Mouse (Mus musculus): Measurements from ENCODE around the gene Cldn10. TPM values are rescaled to one million over a fixed set of nuclear protein-coding genes. Genes with fewer than 3 reads are reported as not detected.
A peak's percentile ranks its signal among the peaks of the same experiment; 100 is the strongest.
"Not testable (repeated sequence)": the region's sequence is repeated elsewhere in the genome, so short reads cannot be mapped to it uniquely, and the experiment has no call there.

Gene Cldn10
- 0.37 and 1.2 TPM in 2 replicates for total RNA-seq (2021)
- long read RNA-seq, experiment 1, partial matches to known transcripts = 0 of 3 reads
- long read RNA-seq, experiment 1, other reads (novel, unspliced or antisense) = 0 of 3 reads
- long read RNA-seq, experiment 2 = 0 reads

- no peak for DNase-seq
Observed at GRCm38 (mm10) chr14:118787621-118788020, at the start of gene Cldn10. Gene Cldn10 (plus strand): TSS chr14:118787908.

GRCm38 (mm10) chr14:118741780-118742179, 45.9 kb upstream of the Cldn10 start:
- no peak for DNase-seq

GRCm38 (mm10) chr14:118742862-118743261, 44.8 kb upstream of the Cldn10 start:
- DNase-seq = no peak

- DNase-seq = no peak
Observed at GRCm38 (mm10) chr14:118749068-118749467, 38.6 kb upstream of the Cldn10 start.

- no peak for DNase-seq
Observed at GRCm38 (mm10) chr14:118749715-118750114, 38.0 kb upstream of the Cldn10 start.

GRCm38 (mm10) chr14:118750505-118751192, 37.1 kb upstream of the Cldn10 start:
- no peak for DNase-seq

- no peak for DNase-seq
Observed at GRCm38 (mm10) chr14:118751193-118751753, 36.4 kb upstream of the Cldn10 start.

- no peak for DNase-seq
Observed at GRCm38 (mm10) chr14:118756015-118756414, 31.7 kb upstream of the Cldn10 start.

- no peak for DNase-seq
Observed at GRCm38 (mm10) chr14:118756566-118756965, 31.1 kb upstream of the Cldn10 start.

GRCm38 (mm10) chr14:118763362-118763761, 24.3 kb upstream of the Cldn10 start:
- DNase-seq = not testable (repeated sequence)

GRCm38 (mm10) chr14:118763917-118764495, 23.7 kb upstream of the Cldn10 start:
- DNase-seq = no peak

- DNase-seq = no peak
Observed at GRCm38 (mm10) chr14:118765306-118765705, 22.4 kb upstream of the Cldn10 start.

GRCm38 (mm10) chr14:118765951-118766350, 21.8 kb upstream of the Cldn10 start:
- no peak for DNase-seq

- no peak for DNase-seq
Observed at GRCm38 (mm10) chr14:118766368-118766767, 21.3 kb upstream of the Cldn10 start.

- DNase-seq = peak; percentile 85
Observed at GRCm38 (mm10) chr14:118767673-118768353, 19.9 kb upstream of the Cldn10 start.

- DNase-seq = no peak
Observed at GRCm38 (mm10) chr14:118768354-118768713, 19.4 kb upstream of the Cldn10 start.

- no peak for DNase-seq
Observed at GRCm38 (mm10) chr14:118773668-118774067, 14.0 kb upstream of the Cldn10 start.

GRCm38 (mm10) chr14:118774507-118775428, 12.9 kb upstream of the Cldn10 start:
- DNase-seq = peak; percentile 31

- DNase-seq = no peak
Observed at GRCm38 (mm10) chr14:118775554-118775953, 12.2 kb upstream of the Cldn10 start.

- DNase-seq = no peak
Observed at GRCm38 (mm10) chr14:118776372-118776771, 11.3 kb upstream of the Cldn10 start.

- peak; percentile 12 for DNase-seq
Observed at GRCm38 (mm10) chr14:118777478-118777877, 10.2 kb upstream of the Cldn10 start.

- no peak for DNase-seq
Observed at GRCm38 (mm10) chr14:118781601-118782000, 6.1 kb upstream of the Cldn10 start.

All from adrenal gland, postnatal 14 days (tissue).